Comparison of ENCODE assay signal across 21 mouse cellular contexts in the genomic region with DNA sequence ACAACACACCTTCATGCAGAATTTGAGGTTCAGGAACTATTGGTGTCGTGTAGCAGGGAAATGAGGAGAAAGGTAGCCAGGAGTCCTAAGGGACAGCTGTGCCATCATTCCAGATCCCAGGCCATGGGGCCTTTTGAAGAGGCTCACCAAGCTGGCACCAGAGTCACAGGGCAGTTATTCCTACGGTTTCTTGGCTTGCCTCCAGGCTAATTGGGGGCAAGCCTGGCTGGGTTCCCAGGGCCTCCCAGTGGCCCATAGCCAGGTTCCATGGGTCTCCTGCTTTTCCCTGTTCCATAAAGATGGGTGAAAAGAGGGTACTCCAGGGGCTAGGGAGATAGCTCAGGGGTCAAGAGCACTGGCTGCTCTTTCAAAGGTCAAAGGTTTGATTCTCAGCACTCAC. TPM values are rescaled to one million over a fixed set of nuclear protein-coding genes. Genes with fewer than 3 reads are reported as not detected.
DNase-seq lines count a peak whose midpoint lies in the region; ATAC-seq and TF ChIP-seq lines count a peak whose summit lies in the region.
"Had no signal": no experiment of that assay in that cellular context is flagged by ENCODE, and none has a peak within 500 bp of the region (broad histone marks: within the 10 kb centered on the region; RNA-seq: fewer than 3 reads in every experiment).

No protein-coding gene starts in this region.

- H3K4me2 ChIP-seq in heart, embryonic 14.5 days (ENCODE audit: low read length), result no peak overlapping the region
- no peak overlapping the region for H3K4me2 ChIP-seq in kidney, embryonic 16.5 days (replicated peaks; ENCODE audit: low read depth, low read length)
- H3K4me2 ChIP-seq: embryonic facial prominence, embryonic 13.5 days; hindbrain, embryonic 15.5 days; midbrain, embryonic 12.5 days; stomach, embryonic 15.5 days had no signal

- no peak for ATAC-seq in heart, embryonic 14.5 days (ENCODE audit: insufficient number of reproducible peaks, insufficient read depth, low FRiP score, low read depth)
- no peak for ATAC-seq in kidney, embryonic 16.5 days (ENCODE audit: low FRiP score, low TSS enrichment)
- ATAC-seq: activated CD4-positive, CD25-positive, alpha-beta regulatory T cell, adult 4 months had no signal

- H3K4me3 ChIP-seq in heart, embryonic 14.5 days (ENCODE audit: control insufficient read depth in 1 of 2, insufficient read depth in 1 of 2, low read depth in 1 of 2, low read length in 2 of 2), result no peak overlapping the region
- no peak overlapping the region for H3K4me3 ChIP-seq in kidney, embryonic 16.5 days (ENCODE audit: low read length)
- H3K4me3 ChIP-seq: embryonic facial prominence, embryonic 13.5 days; gastrocnemius, adult 2 months; hindbrain, embryonic 15.5 days; midbrain, embryonic 12.5 days; myocyte; stomach, embryonic 15.5 days had no signal

- H3K9me3 ChIP-seq in heart, embryonic 14.5 days (ENCODE audit: control insufficient read depth, low read length), result no peaks in the 10 kb centered on the region
- H3K9me3 ChIP-seq in kidney, embryonic 16.5 days (ENCODE audit: low read length), result no peaks in the 10 kb centered on the region
- H3K9me3 ChIP-seq: embryonic facial prominence, embryonic 13.5 days; hindbrain, embryonic 15.5 days; midbrain, embryonic 12.5 days; stomach, embryonic 15.5 days had no signal

- no peak for TF ChIP-seq POLR2A in brain, embryonic 14.5 days (IDR thresholded peaks at IDR 0.05; ENCODE audit: borderline replicate concordance, extremely low read depth, insufficient read depth, insufficient read length, poor library complexity, severe bottlenecking)

- H3K9ac ChIP-seq in heart, embryonic 14.5 days (ENCODE audit: low read length), result no peak overlapping the region
- H3K9ac ChIP-seq in kidney, embryonic 16.5 days (replicated peaks; ENCODE audit: low read length), result no peak overlapping the region
- H3K9ac ChIP-seq: hindbrain, embryonic 15.5 days; midbrain, embryonic 12.5 days; stomach, embryonic 15.5 days had no signal

- DNase-seq in heart, adult 9 months (ENCODE audit: low spot score in 2 of 2), result no peak
- peak; percentile 76 for DNase-seq in kidney, adult 18-20 months
- DNase-seq in brain, embryonic 14.5 days (ENCODE audit: low read depth), result peak; percentile 32
- peak; percentile 80 for DNase-seq in kidney, postnatal 14 days
- DNase-seq in layer of hippocampus, postnatal 25 days (ENCODE audit: extremely low spot score in 1 of 2, low spot score in 1 of 2), result no peak
- DNase-seq: cerebellum, adult 11 months; gastrocnemius, adult 2 months; heart, adult 18-20 months; liver; lung, adult 18-20 months; lung, postnatal 36 days; spleen, adult 18-20 months; thymus, postnatal 36 days had no signal

- TF ChIP-seq CTCF in brain, embryonic 14.5 days (IDR thresholded peaks at IDR 0.05; ENCODE audit: borderline replicate concordance, extremely low read depth, insufficient read depth, insufficient read length), result no peak

- peaks cover 14 to 26% of the 10 kb centered on the region in 2 experiments for H3K4me1 ChIP-seq in heart, embryonic 14.5 days (ENCODE audit: control insufficient read depth in 2 of 2, insufficient read depth in 2 of 2, low read length in 2 of 2)
- 0 out of 2 replicates have a peak, but pooled peaks cover 2% of the 10 kb centered on the region for H3K4me1 ChIP-seq in kidney, embryonic 16.5 days (ENCODE audit: insufficient read depth, low read length)
- H3K4me1 ChIP-seq: midbrain, embryonic 12.5 days; stomach, embryonic 15.5 days had no signal

- 30% methylated on average over 2 of the region's 2 CpGs for WGBS in heart, embryonic 14.5 days
- WGBS in kidney, embryonic 16.5 days, result 61% methylated on average over 2 of the region's 2 CpGs

- H3K27me3 ChIP-seq in heart, embryonic 14.5 days (ENCODE audit: control insufficient read depth, insufficient read depth, low read length), result no peaks in the 10 kb centered on the region
- H3K27me3 ChIP-seq in kidney, embryonic 16.5 days (ENCODE audit: insufficient read depth, low read length), result no peaks in the 10 kb centered on the region
- H3K27me3 ChIP-seq: embryonic facial prominence, embryonic 13.5 days; hindbrain, embryonic 15.5 days; midbrain, embryonic 12.5 days; stomach, embryonic 15.5 days had no signal

- H3K27ac ChIP-seq in heart, embryonic 14.5 days (replicated peaks in 1 of 2; ENCODE audit: control insufficient read depth in 1 of 2, insufficient read depth in 1 of 2, low read depth in 2 of 2, low read length in 2 of 2), result peak overlapping the region; percentile 29 to 50; a peak in 3 of 4 replicates
- no peak overlapping the region for H3K27ac ChIP-seq in kidney, embryonic 16.5 days (ENCODE audit: low read length)
- H3K27ac ChIP-seq: embryonic facial prominence, embryonic 13.5 days; midbrain, embryonic 12.5 days; stomach, embryonic 15.5 days had no signal

- peaks cover 25% of the 10 kb centered on the region for H3K36me3 ChIP-seq in heart, embryonic 14.5 days (ENCODE audit: control insufficient read depth, insufficient read depth, low read length)
- H3K36me3 ChIP-seq in kidney, embryonic 16.5 days (ENCODE audit: insufficient read depth, low read length), result peaks cover 29% of the 10 kb centered on the region

RNA-seq across cellular contexts. Expression of a gene that starts 5.0 kb away (rescaled TPM):
- polyA plus RNA-seq in heart, embryonic 14.5 days (2014; fragmentation: Nextera tagmentation; extraction: Ambion mirVana), result 6.7 and 7.3 TPM in 2 replicates
- 18.3 and 18.5 TPM in 2 replicates for polyA plus RNA-seq in kidney, embryonic 16.5 days (2015; fragmentation: Nextera tagmentation; extraction: Ambion mirVana)
- polyA plus RNA-seq in brain, embryonic 14.5 days (2012; rRNA removed), result 63.1 and 67.1 TPM in 2 replicates
- total RNA-seq in layer of hippocampus, postnatal 25 days (2021), result 10 to 100 TPM; 16.5 to 20.4 TPM

RNA-seq across cellular contexts. Expression of a gene that starts 7.7 kb away (rescaled TPM):
- polyA plus RNA-seq in heart, embryonic 14.5 days (2014; fragmentation: Nextera tagmentation; extraction: Ambion mirVana), result 359 and 400 TPM in 2 replicates
- polyA plus RNA-seq in kidney, embryonic 16.5 days (2015; fragmentation: Nextera tagmentation; extraction: Ambion mirVana), result 321 and 330 TPM in 2 replicates
- polyA plus RNA-seq in brain, embryonic 14.5 days (2012; rRNA removed), result 165 and 185 TPM in 2 replicates
- 100 to 1,000 TPM; 140 to 152 TPM for total RNA-seq in layer of hippocampus, postnatal 25 days (2021)

RNA-seq across cellular contexts. Expression of a gene that starts 15.3 kb away (rescaled TPM):
- polyA plus RNA-seq in heart, embryonic 14.5 days (2014; fragmentation: Nextera tagmentation; extraction: Ambion mirVana), result 45.4 and 48.3 TPM in 2 replicates
- 70.1 and 71.1 TPM in 2 replicates for polyA plus RNA-seq in kidney, embryonic 16.5 days (2015; fragmentation: Nextera tagmentation; extraction: Ambion mirVana)
- polyA plus RNA-seq in brain, embryonic 14.5 days (2012; rRNA removed), result 37.4 and 62.2 TPM in 2 replicates
- 10 to 100 TPM; 18.4 to 20.6 TPM for total RNA-seq in layer of hippocampus, postnatal 25 days (2021)

RNA-seq across cellular contexts. Expression of a gene that starts 28.4 kb away (rescaled TPM):
- 17.5 and 20.8 TPM in 2 replicates for polyA plus RNA-seq in heart, embryonic 14.5 days (2014; fragmentation: Nextera tagmentation; extraction: Ambion mirVana)
- 20.5 and 22.6 TPM in 2 replicates for polyA plus RNA-seq in kidney, embryonic 16.5 days (2015; fragmentation: Nextera tagmentation; extraction: Ambion mirVana)
- polyA plus RNA-seq in brain, embryonic 14.5 days (2012; rRNA removed), result 35.0 and 40.6 TPM in 2 replicates
- 10 to 100 TPM; 24.2 to 25.5 TPM for total RNA-seq in layer of hippocampus, postnatal 25 days (2021)

RNA-seq across cellular contexts. Expression of a gene that starts 56.8 kb away (rescaled TPM):
- 2.4 and 3.8 TPM in 2 replicates for polyA plus RNA-seq in heart, embryonic 14.5 days (2014; fragmentation: Nextera tagmentation; extraction: Ambion mirVana)
- 2.6 and 3.1 TPM in 2 replicates for polyA plus RNA-seq in kidney, embryonic 16.5 days (2015; fragmentation: Nextera tagmentation; extraction: Ambion mirVana)
- polyA plus RNA-seq in brain, embryonic 14.5 days (2012; rRNA removed), result 5.3 and 7.5 TPM in 2 replicates
- total RNA-seq in layer of hippocampus, postnatal 25 days (2021), result 1 to 10 TPM; 2.6 to 3.0 TPM
- total RNA-seq: gastrocnemius, adult 2 months had no signal

Comparison
In these comparisons a context has a peak if more than half of its experiments do, and no peak if none do; other contexts are left out.
1. DNase-seq: peak in kidney, adult 18-20 months (single experiment), brain, embryonic 14.5 days (single experiment) and kidney, postnatal 14 days (single experiment); none in heart, adult 9 months (0 of 2) and layer of hippocampus, postnatal 25 days (0 of 2).